Mouse (Mus musculus) forebrain, embryonic 15.5 days (tissue): ENCODE measurements around the gene Chst15. TPM values are rescaled to one million over a fixed set of nuclear protein-coding genes. Genes with fewer than 3 reads are reported as not detected.

Source experiments
- ATAC-seq: fragments of 200-750 bp; cut with Nextera tagmentation; replicated peaks from 2 replicates; pipeline ENCODE4 v1.8.0; 2017; ENCODE audit warnings: mild to moderate bottlenecking, moderate TSS enrichment, moderate library complexity
- H3K27ac ChIP-seq: fragments of 300-500 bp; sonication (generic); replicated peaks from 2 replicates; pipeline ENCODE4 v1.5.1; 2015; ENCODE audit warnings: mild to moderate bottlenecking, inconsistent platforms
- H3K27me3 ChIP-seq: fragments of 300-500 bp; sonication (generic); 2 replicates; pipeline ENCODE4 v1.6.1; 2015; ENCODE audit warnings: inconsistent platforms
- H3K36me3 ChIP-seq: fragments of 300-500 bp; sonication (generic); 2 replicates; pipeline ENCODE4 v1.6.1; 2015; ENCODE audit warnings: mild to moderate bottlenecking, inconsistent platforms
- H3K4me1 ChIP-seq: fragments of 300-500 bp; sonication (generic); 2 replicates; pipeline ENCODE4 v1.6.1; 2015; ENCODE audit warnings: inconsistent platforms
- H3K4me2 ChIP-seq: fragments of 300-500 bp; sonication (generic); replicated peaks from 2 replicates; pipeline ENCODE4 v1.6.1; 2015; ENCODE audit warnings: mild to moderate bottlenecking, inconsistent platforms
- H3K4me3 ChIP-seq: fragments of 300-500 bp; sonication (generic); 2 replicates; pipeline ENCODE4 v1.5.1; 2015; ENCODE audit warnings: mild to moderate bottlenecking, inconsistent platforms
- H3K9ac ChIP-seq: fragments of 300-500 bp; sonication (generic); replicated peaks from 2 replicates; pipeline ENCODE4 v1.6.1; 2015; ENCODE audit warnings: mild to moderate bottlenecking, inconsistent platforms
- H3K9me3 ChIP-seq: fragments of 300-500 bp; sonication (generic); 2 replicates; pipeline ENCODE4 v1.6.1; 2016; ENCODE audit warnings: inconsistent platforms
- WGBS: fragments of 180-500 bp; shearing (Covaris S2); methylation state at CpG from one replicate; pipeline ENCODE4 v1.1.7; 2015; ENCODE audit warnings: mixed read lengths; 5-methylcytosine and 5-hydroxymethylcytosine counted together
- polyA plus RNA-seq: library from polyadenylated mRNA; unstranded; fragments of >200 nt; fragmentation: Nextera tagmentation; extraction: Ambion mirVana; gene quantifications from 2 replicates; pipeline ENCODE4 v1.2.1, GENCODE M21; 2015

The Chst15 gene
- polyA plus RNA-seq, 1 experiment from 2014 or later, result 20.1 TPM

DNA sequence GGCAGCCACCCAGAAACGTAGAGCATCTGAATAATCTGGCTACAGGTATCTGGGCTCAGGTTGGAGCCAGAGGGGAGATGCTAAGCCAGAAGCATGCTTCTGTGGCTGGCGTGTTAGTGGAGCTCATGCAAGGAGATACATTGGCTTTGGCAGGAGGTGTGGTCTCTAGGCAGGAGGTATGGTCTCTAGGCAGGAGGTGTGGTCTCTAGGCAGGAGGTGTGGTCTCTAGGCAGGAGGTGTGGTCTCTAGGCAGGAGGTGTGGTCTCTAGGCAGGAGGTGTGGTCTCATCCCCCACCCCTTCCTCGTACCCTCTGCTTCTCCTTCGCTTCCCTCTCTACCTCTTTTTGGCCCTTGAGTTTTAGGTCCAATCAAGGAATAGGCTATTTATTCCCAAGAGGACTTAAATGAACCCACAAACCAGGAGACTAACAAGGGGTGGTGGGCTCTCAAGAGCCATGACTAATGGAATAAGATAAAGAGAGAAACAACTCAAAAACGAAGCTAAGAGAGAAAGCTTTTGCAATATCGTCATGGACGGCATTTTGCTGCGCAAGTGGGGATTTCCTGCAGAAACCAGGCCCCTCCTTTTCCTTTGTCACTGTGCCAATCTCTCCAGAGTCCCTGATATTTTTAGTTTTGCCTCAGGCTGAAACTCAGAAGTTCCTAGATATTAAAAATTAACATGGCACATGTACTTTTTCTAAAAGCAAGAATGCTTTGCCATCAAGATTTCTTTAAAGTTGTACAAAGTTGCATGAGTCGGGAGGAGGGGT is 30.4 kb upstream of the Chst15 start:
- H3K4me2 ChIP-seq, result no peak overlapping the region
- H3K9ac ChIP-seq, result no peak overlapping the region
- ATAC-seq, result no peak
- WGBS, result 87% methylated on average over 9 of the region's 9 CpGs
- H3K4me1 ChIP-seq, result no peaks in the 10 kb centered on the region
- H3K27ac ChIP-seq, result no peak overlapping the region
- H3K27me3 ChIP-seq, result no peaks in the 10 kb centered on the region
- H3K9me3 ChIP-seq, result no peaks in the 10 kb centered on the region
- H3K36me3 ChIP-seq, result no peaks in the 10 kb centered on the region
- H3K4me3 ChIP-seq, result no peak overlapping the region

DNA sequence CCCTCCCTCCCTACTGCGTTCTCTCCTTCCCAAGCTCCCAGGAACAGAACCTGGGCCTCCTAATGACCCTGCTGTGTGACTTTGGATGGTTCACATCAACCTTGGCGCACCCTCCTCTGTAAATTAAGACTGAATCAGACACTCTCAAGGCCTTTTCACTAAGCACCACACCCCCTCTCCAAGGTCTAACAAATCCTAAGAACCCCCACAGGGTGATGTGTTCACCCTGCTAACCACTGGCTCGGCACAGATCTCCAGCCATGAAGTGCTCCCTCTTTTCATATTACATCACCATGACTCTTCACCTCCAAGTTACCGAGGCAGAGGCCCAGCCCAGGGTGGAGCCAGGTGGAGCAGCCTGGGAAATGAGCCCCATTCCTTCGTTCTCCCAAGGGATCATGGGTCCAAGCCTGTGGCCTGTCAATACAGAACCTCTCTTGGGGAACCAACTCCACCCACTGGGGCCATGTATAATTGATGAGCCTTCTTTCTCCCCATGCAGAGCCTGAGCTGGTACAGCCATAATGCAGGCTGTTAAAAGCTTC is 28.6 kb upstream of the Chst15 start:
- ATAC-seq, result no peak
- no peaks in the 10 kb centered on the region for H3K27me3 ChIP-seq
- H3K9me3 ChIP-seq, result no peaks in the 10 kb centered on the region
- H3K27ac ChIP-seq, result no peak overlapping the region
- no peaks in the 10 kb centered on the region for H3K36me3 ChIP-seq
- H3K4me3 ChIP-seq, result no peak overlapping the region
- no peaks in the 10 kb centered on the region for H3K4me1 ChIP-seq
- WGBS, result 65% methylated on average over 5 of the region's 5 CpGs
- no peak overlapping the region for H3K4me2 ChIP-seq
- no peak overlapping the region for H3K9ac ChIP-seq

DNA sequence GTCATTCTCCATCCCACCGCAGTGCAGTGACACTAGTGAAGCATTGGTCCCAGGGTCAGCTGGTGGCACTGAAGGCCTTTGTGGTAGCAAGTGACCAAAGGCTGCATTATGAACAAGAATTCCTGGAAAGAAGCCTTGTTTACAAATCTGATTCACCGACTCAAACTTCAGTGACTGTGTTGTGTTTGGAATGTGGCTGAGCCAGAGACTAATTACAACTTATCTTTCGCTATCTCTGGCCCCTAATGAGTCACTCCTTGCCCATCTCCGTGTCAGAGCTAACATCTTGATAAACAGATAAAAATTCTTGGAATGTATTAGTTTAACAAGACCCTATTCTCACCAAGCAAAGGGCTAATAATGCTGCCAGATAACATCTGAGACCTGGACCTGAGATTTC is 27.6 kb upstream of the Chst15 start:
- no peaks in the 10 kb centered on the region for H3K36me3 ChIP-seq
- no peak overlapping the region for H3K4me2 ChIP-seq
- no peaks in the 10 kb centered on the region for H3K27me3 ChIP-seq
- H3K4me1 ChIP-seq, result no peaks in the 10 kb centered on the region
- no peak overlapping the region for H3K9ac ChIP-seq
- no peak overlapping the region for H3K4me3 ChIP-seq
- no peak overlapping the region for H3K27ac ChIP-seq
- WGBS, result 77% methylated on average over 4 of the region's 4 CpGs
- ATAC-seq, result no peak
- H3K9me3 ChIP-seq, result no peaks in the 10 kb centered on the region

DNA sequence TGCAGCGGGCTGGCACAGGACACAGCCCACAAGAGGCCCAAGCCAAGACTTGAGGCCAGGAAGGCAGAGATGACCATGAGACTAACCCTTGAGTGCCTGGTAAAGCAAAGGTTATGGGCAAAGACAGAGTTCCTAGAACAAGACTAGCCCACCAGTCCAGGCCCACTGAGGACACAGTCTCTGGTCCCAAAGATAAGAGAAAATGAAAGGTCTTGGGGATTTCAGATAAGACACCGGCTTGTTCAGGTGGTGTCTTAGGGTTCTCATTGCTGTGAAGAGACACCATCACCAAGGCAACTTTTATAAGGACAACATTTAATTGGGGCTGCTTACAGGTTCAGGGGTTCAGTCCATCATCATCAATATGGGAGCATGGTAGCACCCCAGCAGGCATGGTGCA is 26.9 kb upstream of the Chst15 start:
- Histone ChIP-seq H3K4me1 (no peaks in the 10 kb centered on the region), H3K27me3 (no peaks in the 10 kb centered on the region), H3K9ac (no peak overlapping the region), H3K4me2 (no peak overlapping the region), H3K36me3 (no peaks in the 10 kb centered on the region), H3K4me3 (no peak overlapping the region), H3K9me3 (no peaks in the 10 kb centered on the region), H3K27ac (no peak overlapping the region)
- ATAC-seq, result no peak
- WGBS, result 97% methylated on average over 2 of the region's 2 CpGs

DNA sequence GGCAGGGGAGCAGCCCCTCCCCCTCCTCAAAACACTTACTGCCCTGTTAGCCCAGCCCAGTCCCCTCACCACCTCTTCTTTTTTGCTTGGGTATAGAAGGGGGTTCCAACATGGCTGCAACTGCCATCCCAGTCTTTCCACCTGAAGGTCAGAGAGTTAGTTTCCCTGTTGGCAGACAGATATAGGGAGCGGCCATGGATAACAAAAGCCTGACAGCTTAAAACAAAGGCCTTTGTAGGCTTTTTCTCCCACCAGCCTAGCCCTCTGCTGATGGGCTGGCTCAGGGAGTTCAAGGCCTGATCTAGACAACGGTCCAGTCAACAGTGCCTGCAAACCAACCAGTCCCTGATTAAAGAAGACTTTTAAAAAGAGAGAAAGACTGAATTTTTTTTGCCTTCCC is 26.1 kb upstream of the Chst15 start:
- Histone ChIP-seq H3K9me3 (no peaks in the 10 kb centered on the region), H3K36me3 (no peaks in the 10 kb centered on the region), H3K9ac (no peak overlapping the region), H3K4me1 (no peaks in the 10 kb centered on the region), H3K27ac (no peak overlapping the region), H3K27me3 (no peaks in the 10 kb centered on the region), H3K4me3 (no peak overlapping the region), H3K4me2 (no peak overlapping the region)
- ATAC-seq, result no peak
- WGBS, result 75% methylated on average over 2 of the region's 2 CpGs

DNA sequence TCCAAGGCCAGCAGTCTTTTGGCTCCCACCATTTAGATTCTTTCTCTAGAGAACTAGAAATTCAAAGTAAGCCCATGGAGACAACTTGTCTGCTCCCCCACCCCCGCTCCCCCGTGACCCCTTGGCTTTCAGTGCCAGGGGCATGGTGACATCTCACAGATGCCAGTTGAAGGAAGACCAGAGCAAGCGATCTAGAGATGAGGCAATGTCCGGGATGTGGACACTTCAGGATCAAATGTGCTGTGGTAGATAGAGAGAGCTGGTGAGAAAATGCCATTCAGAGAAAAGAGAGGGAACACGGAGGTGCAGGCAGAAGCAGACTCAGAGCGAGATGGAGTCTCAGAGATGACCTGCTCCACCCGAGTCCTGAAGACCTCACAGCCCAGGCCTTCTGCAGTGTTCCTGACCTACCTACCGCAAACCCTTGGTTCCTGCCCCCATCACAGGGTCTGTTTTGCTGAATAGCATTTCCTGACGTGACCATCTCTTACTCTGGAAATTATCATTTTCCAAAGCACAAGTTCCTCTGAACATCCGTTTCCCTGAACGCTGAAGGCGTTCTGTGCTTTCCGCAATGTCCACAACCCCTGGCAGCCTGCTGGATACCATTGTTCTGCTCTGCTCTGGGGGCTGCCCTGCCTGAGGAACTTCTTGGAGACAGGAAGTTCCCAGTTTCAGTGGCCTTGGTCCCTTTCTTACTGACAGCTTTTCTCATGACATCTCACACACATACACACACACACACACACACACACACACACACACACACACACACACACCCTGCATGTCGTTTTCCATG is 22.2 kb upstream of the Chst15 start:
- H3K27me3 ChIP-seq, result no peaks in the 10 kb centered on the region
- no peaks in the 10 kb centered on the region for H3K9me3 ChIP-seq
- H3K4me3 ChIP-seq, result no peak overlapping the region
- H3K27ac ChIP-seq, result no peak overlapping the region
- H3K4me2 ChIP-seq, result no peak overlapping the region
- no peaks in the 10 kb centered on the region for H3K36me3 ChIP-seq
- H3K4me1 ChIP-seq, result peaks cover 17% of the 10 kb centered on the region
- ATAC-seq, result no peak
- WGBS, result 83% methylated on average over 14 of the region's 14 CpGs
- no peak overlapping the region for H3K9ac ChIP-seq

DNA sequence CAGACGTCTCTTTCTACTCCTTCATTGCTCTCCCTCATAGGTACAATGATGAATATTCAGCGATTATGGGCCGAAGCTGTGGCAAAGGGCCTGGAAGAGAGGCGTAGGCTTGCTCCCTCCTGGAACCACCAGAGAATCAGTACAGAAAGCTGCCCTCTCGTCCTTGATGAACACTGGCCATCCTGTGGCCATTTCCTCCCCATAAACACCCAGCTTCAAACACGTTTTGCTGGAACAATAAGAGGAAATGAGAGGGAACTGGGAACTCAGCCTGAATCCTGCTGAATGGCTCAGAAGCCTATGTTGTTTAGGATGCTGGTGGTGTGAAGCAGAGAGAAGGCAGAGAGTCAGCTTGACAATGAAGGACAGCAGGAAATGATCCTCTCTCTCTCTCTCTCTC is 21.3 kb upstream of the Chst15 start:
- Histone ChIP-seq H3K4me3 (no peak overlapping the region), H3K4me1 (peaks cover 17% of the 10 kb centered on the region), H3K9me3 (no peaks in the 10 kb centered on the region), H3K27me3 (no peaks in the 10 kb centered on the region), H3K27ac (no peak overlapping the region), H3K4me2 (no peak overlapping the region), H3K9ac (no peak overlapping the region), H3K36me3 (no peaks in the 10 kb centered on the region)
- WGBS, result 69% methylated on average over 6 of the region's 6 CpGs
- no peak for ATAC-seq

DNA sequence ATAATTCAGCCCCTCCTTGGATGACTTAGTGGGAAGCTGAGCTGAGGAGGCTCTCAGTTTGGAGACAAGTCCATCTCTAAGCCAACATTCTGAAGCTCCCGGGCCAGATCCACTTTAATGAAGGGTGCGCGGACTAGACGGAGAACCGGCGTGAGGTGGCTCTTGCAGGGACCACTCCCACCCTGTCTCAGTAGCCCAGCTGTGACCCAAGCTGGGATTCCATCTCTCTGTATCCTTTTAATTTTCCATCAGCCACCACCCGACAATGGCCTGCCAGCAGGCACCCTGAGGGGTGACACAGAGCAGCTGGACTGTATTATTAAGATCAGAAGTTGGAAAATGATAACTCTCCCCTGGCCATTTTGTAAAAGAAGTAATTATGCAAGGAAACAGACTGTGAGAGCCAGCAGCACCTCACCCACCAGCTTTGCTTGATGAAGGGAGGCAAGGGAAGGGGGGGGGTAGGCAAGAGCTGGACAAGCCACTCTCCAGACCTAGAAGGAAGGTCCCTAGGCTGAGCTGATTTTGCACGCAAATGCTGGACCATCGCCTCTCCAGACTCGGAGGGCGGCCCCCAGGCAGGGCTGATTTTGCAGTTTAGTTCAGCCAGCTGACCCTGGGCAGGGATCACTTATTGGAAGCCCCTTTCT is 20.4 kb upstream of the Chst15 start:
- no peaks in the 10 kb centered on the region for H3K9me3 ChIP-seq

DNA sequence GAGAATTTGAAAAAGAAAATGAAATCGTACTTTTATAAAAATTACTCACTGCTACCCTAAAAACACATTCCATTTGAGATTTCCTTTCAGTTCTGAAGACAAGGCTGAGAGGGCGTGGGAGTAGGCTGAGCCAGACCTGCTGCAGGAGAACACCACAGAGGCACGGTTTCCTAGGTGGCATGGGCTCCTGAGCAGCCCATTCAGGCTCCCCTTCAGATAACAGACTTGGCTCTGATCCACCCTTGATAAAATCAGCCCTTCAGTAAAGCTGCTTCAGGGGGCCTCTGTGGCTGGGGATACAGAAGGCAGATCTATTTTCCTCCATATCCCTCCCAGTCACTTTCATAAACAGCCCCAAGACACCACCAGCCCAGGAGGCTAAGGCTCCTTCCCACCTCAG is 19.8 kb upstream of the Chst15 start:
- Histone ChIP-seq H3K27ac (peak overlapping the region; percentile 64), H3K4me2 (no peak overlapping the region)
- ATAC-seq, result peak; percentile 67; the same call in 1 of the 2 replicates

More for the DNA sequence above, 20.4 kb upstream of the Chst15 start:
- Histone ChIP-seq H3K36me3 (no peaks in the 10 kb centered on the region), H3K4me3 (no peak overlapping the region), H3K27ac (peak overlapping the region; percentile 64), H3K27me3 (no peaks in the 10 kb centered on the region), H3K4me2 (no peak overlapping the region), H3K9ac (no peak overlapping the region), H3K4me1 (peaks cover 17% of the 10 kb centered on the region)
- 0 out of 2 replicates have a peak, but pooled peaks have one; percentile 23 for ATAC-seq
- 81% methylated on average over 11 of the region's 11 CpGs for WGBS

DNA sequence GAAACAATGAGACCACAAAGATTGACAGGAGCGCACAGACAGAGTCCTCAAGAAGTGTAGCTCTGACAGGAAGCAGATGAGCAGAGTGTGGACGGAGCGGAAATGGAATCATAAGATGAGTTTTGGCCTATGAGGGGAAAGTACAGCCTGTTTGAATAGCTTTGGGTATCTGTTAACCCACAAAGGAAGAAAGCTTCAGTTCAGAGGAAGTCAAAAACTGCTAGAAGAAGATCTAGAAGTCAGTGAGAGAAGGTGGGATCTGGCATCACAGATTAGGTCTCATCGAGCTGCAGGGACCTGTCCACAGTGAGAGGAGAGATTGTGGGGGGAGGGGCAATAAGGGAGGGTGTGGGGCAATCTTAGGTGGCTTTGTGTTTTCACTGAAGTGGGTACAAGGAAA is 18.3 kb upstream of the Chst15 start:
- Histone ChIP-seq H3K9ac (no peak overlapping the region), H3K36me3 (no peaks in the 10 kb centered on the region), H3K4me2 (no peak overlapping the region), H3K27me3 (no peaks in the 10 kb centered on the region), H3K9me3 (no peaks in the 10 kb centered on the region), H3K27ac (no peak overlapping the region), H3K4me3 (no peak overlapping the region), H3K4me1 (peaks cover 17% of the 10 kb centered on the region)
- WGBS, result 96% methylated on average over 4 of the region's 4 CpGs
- no peak for ATAC-seq

More for the DNA sequence above, 19.8 kb upstream of the Chst15 start:
- Histone ChIP-seq H3K27me3 (no peaks in the 10 kb centered on the region), H3K4me1 (peaks cover 17% of the 10 kb centered on the region), H3K4me3 (no peak overlapping the region), H3K9ac (no peak overlapping the region), H3K36me3 (no peaks in the 10 kb centered on the region), H3K9me3 (no peaks in the 10 kb centered on the region)
- WGBS, result 35% methylated on average over 3 of the region's 3 CpGs

DNA sequence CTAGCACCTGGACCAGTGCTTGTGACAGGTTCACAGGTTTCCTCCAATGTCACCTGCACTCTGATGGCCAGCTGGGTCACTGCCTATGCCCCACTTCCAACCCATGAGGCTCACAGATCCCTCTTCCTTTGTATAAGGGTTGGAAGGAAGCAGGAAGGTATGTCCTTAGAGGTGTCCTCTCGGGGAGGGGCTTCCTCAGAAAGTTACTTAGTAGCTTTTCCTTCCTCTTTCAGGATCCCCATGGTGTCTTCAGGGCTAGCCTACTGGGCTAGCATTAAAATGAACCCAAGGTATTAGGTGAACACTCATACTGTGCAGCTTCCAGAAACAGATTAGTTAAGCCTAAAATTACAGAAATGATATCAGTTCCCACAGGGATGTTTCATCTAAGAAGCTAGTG is 16.1 kb upstream of the Chst15 start:
- Histone ChIP-seq H3K27ac (no peak overlapping the region), H3K4me3 (no peak overlapping the region), H3K9ac (no peak overlapping the region), H3K36me3 (no peaks in the 10 kb centered on the region), H3K4me2 (no peak overlapping the region), H3K27me3 (0 out of 2 replicates have a peak, but pooled peaks cover 2% of the 10 kb centered on the region), H3K4me1 (peaks cover 17% of the 10 kb centered on the region), H3K9me3 (no peaks in the 10 kb centered on the region)
- no peak for ATAC-seq
- WGBS, result 92% methylated on average over 1 of the region's 1 CpGs

DNA sequence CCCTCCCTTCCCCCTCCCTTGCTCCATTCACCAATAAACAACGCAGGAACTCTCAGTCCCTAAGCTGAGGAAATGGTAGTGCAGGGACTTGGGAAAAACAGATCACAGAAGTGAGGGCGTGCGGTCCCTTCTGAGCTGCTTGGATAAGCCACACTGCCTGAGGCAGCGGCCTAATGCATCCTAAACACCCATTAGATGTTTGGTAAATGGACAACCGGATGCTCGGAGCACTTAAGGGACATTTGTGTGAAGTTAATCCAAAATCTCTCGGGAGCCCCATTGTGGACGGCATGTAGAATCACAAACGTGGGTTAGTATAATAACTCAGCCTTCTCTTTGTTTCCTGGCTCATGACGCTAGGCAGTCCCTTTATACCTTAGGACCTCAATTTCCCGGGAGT is 15.1 kb upstream of the Chst15 start:
- Histone ChIP-seq H3K4me3 (no peak overlapping the region), H3K36me3 (no peaks in the 10 kb centered on the region), H3K4me1 (peaks cover 11% of the 10 kb centered on the region), H3K27ac (no peak overlapping the region), H3K4me2 (no peak overlapping the region), H3K9me3 (no peaks in the 10 kb centered on the region), H3K9ac (no peak overlapping the region), H3K27me3 (0 out of 2 replicates have a peak, but pooled peaks cover 2% of the 10 kb centered on the region)
- 43% methylated on average over 11 of the region's 11 CpGs for WGBS
- ATAC-seq, result no peak
